Mouse (Mus musculus) testis, adult 2 months (tissue): ENCODE measurements around the gene Nfkbie. TPM values are rescaled to one million over a fixed set of nuclear protein-coding genes. Genes with fewer than 3 reads are reported as not detected.

Experiments
- H3K27ac ChIP-seq: fragments of 200-500 bp; 2 replicates; pipeline ENCODE4 v1.5.1; 2012; ENCODE audit warnings: low read depth, low read length; ENCODE audit not compliant: control insufficient read depth, insufficient read depth
- H3K27me3 ChIP-seq: fragments of 200-500 bp; 2 replicates; pipeline ENCODE4 v1.6.1; 2012; ENCODE audit warnings: mild to moderate bottlenecking, low read length, moderate library complexity; ENCODE audit not compliant: control insufficient read depth, insufficient read depth
- H3K36me3 ChIP-seq: fragments of 200-500 bp; 2 replicates; pipeline ENCODE4 v1.6.1; 2012; ENCODE audit warnings: mild to moderate bottlenecking, low read length; ENCODE audit not compliant: control insufficient read depth, insufficient read depth
- H3K4me1 ChIP-seq: fragments of 200-500 bp; 2 replicates; pipeline ENCODE4 v1.6.1; 2012; ENCODE audit warnings: low read length; ENCODE audit not compliant: control insufficient read depth, insufficient read depth
- H3K4me3 ChIP-seq: fragments of 200-500 bp; 2 replicates; pipeline ENCODE4 v1.5.1; 2012; ENCODE audit warnings: low read depth, mild to moderate bottlenecking, low read length, moderate library complexity, mixed read lengths; ENCODE audit not compliant: control insufficient read depth
- CTCF ChIP-seq: fragments of 200-500 bp; IDR thresholded peaks from 2 replicates; pipeline ENCODE4 v1.5.1; 2012; ENCODE audit warnings: low read depth, mild to moderate bottlenecking, inconsistent platforms, low read length, moderate library complexity; ENCODE audit not compliant: control insufficient read depth, insufficient read depth, insufficient replicate concordance
- POLR2A ChIP-seq: fragments of 200-500 bp; IDR thresholded peaks from 2 replicates; pipeline ENCODE4 v1.6.1; 2012; ENCODE audit warnings: low read depth, mild to moderate bottlenecking, inconsistent platforms, low read length, moderate library complexity; ENCODE audit not compliant: control insufficient read depth
- polyA plus RNA-seq: library from polyadenylated mRNA; depleted of rRNA; stranded (reverse); fragments of >200 nt; gene quantifications from 2 replicates; pipeline ENCODE4 v1.2.3, GENCODE M21; 2012; rRNA removed

The Nfkbie gene
- 0.83 and 0.95 TPM in 2 replicates for polyA plus RNA-seq

DNA sequence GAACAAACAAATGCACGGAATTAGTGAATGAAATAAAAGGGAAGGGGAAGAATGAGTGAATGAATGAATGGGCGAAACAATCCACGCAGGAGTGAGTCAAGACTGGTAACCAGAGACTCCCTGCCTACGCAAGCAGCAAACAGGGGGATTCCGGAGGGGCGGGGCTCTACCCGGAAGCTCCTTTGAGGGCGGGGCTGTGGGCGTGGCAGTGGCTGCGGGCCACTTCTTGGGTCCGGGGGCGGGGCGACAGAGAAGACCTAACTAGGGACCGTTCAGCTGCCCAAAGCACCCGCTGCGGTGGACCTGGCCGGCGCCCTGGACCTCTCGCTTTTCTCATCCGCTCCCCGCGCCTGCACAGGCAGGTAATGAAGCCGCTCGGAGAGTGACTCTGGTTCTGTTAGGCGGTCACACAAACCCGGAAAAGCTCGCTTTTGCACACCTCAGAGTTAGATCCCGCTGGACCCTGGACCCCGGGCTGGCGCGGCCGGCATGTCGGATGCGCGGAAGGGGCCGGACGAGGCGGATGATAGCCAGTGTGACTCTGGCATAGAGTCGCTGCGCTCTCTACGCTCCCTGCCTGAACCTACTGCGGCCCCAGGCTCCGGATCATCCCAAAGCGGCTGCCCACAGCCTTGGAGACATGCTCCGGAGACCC lies at the start of gene Nfkbie:
Gene Nfkbie (plus strand): TSS at position 252 of the 655 bp plus-strand sequence.
- Histone ChIP-seq H3K4me1 (peaks cover 13% of the 10 kb centered on the region), H3K27me3 (no peaks in the 10 kb centered on the region), H3K36me3 (no peaks in the 10 kb centered on the region), H3K27ac (no peak within 1 kb of the TSS), H3K4me3 (peak within 1 kb of the TSS; percentile 84)
- TF ChIP-seq POLR2A (peak; percentile 30), CTCF (no peak)

DNA sequence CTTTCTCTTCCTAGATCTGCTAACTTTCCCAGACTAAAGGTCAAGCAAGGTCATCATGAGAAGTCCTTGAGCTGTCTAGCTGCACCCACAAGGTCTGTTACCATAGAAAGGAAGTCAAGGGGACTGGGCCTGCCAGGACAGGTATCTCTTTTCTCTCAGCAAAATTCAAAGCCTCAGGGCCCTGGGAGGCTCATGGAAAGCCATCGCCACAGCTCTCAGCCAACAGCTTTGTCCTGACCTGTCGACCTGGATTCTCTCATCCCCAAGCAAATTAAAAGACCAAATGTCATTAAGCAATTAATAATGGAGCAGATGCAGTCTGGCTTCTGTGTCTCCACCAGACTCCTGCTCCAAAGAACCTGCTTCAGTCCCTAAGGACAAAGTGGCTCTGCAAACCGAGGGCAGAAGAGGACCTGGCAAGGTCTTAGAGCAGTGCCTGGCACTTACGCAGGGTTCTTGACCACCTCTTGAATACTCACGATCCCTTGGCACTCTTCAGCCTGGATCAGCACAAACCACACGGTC lies 49.5 kb upstream of the Nfkbie start:
- no peak overlapping the region for H3K27ac ChIP-seq
- TF ChIP-seq CTCF = no peak
- no peak for TF ChIP-seq POLR2A
- H3K27me3 ChIP-seq = no peaks in the 10 kb centered on the region
- H3K4me3 ChIP-seq = no peak overlapping the region
- no peaks in the 10 kb centered on the region for H3K36me3 ChIP-seq
- H3K4me1 ChIP-seq = peaks cover 9% of the 10 kb centered on the region

DNA sequence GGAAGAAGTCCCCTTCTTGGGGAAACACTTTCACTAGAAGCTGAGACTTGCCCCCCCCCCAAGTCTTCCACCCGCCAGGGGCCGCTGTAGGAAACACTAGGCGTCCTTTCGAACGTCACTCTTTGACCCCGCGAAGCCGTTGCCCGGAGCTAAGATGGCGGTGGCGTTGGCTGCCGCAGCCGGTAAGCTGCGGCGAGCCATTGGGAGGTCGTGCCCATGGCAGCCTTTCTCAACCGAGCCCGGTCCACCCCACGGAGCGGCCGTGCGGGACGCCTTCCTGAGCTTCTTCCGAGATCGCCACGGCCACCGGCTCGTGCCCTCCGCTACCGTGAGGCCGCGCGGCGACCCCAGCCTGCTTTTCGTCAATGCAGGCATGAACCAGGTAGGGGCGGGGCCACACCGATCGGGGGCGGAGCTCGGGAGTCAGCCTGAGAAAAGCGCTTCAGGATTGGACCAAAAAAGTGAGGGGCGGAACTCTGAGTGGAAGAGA lies 48.8 kb upstream of the Nfkbie start, which contains the start of gene Aars2:
Gene Aars2 (plus strand): TSS at position 142 of the 490 bp plus-strand sequence.
- peaks cover 9% of the 10 kb centered on the region for H3K4me1 ChIP-seq
- peak; percentile 83 for TF ChIP-seq POLR2A
- TF ChIP-seq CTCF = peak; percentile 76
- H3K27me3 ChIP-seq = no peaks in the 10 kb centered on the region
- peak within 1 kb of the TSS; percentile 89 for H3K27ac ChIP-seq
- peak within 1 kb of the TSS; percentile 98 for H3K4me3 ChIP-seq
- no peaks in the 10 kb centered on the region for H3K36me3 ChIP-seq

DNA sequence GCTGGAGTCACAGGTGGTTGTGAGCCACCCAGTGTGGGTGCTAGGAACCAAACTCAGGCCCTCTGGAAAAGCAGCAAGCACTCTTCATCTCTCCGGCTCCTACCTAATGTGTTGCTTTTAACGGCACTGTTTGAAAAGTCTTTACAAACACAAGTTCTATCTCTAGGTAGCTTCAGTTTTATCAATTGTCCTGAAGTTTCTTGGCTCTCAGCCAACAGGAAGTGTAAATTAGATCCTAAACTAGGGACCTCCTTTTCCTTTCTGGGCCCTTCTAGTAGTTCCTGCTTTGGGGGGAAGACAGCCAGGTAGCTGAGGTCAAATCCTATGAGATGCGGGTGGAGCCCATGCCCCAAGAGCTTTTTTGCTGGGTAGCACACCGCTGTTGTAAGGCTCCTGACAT lies 44.6 kb upstream of the Nfkbie start:
- H3K36me3 ChIP-seq = no peaks in the 10 kb centered on the region
- TF ChIP-seq CTCF = no peak
- no peak for TF ChIP-seq POLR2A
- H3K4me1 ChIP-seq = peaks cover 9% of the 10 kb centered on the region
- H3K4me3 ChIP-seq = no peak overlapping the region
- no peaks in the 10 kb centered on the region for H3K27me3 ChIP-seq
- no peak overlapping the region for H3K27ac ChIP-seq

DNA sequence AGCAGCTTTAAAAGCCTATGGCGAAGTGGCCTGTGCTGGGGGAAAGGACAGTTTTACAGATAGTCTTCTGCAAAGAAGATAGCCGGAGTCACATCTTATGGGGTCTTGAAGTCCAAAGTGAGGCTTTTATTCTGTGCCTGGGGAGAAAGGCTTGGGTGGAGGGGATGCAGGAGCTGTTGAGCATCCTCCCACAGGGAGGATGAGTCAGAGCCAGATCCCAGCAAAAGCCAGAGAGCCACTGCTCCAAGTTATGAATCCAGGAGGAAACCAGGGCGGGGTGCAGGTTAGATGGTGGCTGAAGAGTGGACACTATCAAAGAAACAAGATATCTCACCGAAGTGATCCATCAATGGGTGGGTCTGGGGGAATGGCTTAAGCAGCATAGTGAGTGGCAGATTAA lies 43.7 kb upstream of the Nfkbie start:
- Histone ChIP-seq H3K4me1 (peaks cover 2% of the 10 kb centered on the region; the same call in 1 of the 2 replicates), H3K36me3 (no peaks in the 10 kb centered on the region), H3K27ac (no peak overlapping the region), H3K27me3 (no peaks in the 10 kb centered on the region), H3K4me3 (no peak overlapping the region)
- TF ChIP-seq CTCF (no peak), POLR2A (no peak)

DNA sequence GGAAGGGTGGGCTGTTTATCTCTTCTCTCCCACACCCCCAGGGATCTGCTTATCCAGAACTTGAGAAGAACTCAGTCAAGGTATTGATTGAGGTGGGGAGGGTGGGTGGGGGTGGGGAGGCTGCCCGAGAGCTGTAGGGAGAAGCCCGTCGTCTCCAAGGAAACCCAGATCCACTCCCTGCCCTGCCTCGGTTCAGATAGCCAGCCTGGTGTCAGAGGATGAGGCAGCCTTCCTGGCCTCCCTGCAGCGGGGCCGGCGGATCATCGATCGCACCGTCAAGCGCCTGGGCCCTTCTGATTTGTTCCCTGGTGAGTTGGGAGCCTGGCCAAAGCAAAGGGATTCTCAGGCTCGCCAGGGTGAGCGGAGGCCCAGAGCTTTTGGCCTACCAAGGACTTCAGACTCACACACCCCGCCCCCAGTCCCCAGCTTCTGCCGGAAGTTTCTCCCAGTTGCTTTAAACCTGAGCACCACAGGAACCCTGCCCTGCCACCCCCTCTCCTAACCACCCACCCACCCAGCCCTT lies 40.2 kb upstream of the Nfkbie start:
- H3K27ac ChIP-seq = no peak overlapping the region
- no peak overlapping the region for H3K4me3 ChIP-seq
- TF ChIP-seq POLR2A = no peak
- TF ChIP-seq CTCF = no peak
- H3K4me1 ChIP-seq = no peaks in the 10 kb centered on the region
- H3K36me3 ChIP-seq = no peaks in the 10 kb centered on the region
- no peaks in the 10 kb centered on the region for H3K27me3 ChIP-seq

DNA sequence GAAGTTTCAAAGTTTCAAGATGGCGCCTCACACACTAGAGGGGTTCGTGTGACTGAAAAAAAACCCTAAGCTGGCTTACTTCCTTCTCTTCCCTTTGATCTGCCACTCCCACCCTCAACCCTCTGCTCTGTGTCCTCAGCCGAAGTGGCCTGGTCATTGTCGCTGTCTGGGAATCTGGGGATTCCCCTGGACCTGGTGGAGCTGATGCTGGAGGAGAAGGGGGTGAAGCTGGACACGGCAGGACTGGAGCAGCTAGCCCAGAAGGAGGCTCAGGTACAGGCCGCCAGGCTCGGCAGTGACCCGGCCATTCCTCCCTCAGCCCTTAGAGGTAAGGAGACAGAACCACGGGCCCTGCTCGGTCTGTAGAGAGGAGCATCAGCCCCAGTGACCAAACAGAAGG lies 39.7 kb upstream of the Nfkbie start:
- no peaks in the 10 kb centered on the region for H3K36me3 ChIP-seq

More for the DNA sequence above, 39.7 kb upstream of the Nfkbie start:
- Histone ChIP-seq H3K4me3 (no peak overlapping the region), H3K4me1 (peaks cover under 1% of the 10 kb centered on the region; the same call in 1 of the 2 replicates), H3K27ac (no peak overlapping the region), H3K27me3 (no peaks in the 10 kb centered on the region)
- TF ChIP-seq POLR2A (no peak), CTCF (no peak)
